Mouse (Mus musculus) thymus, postnatal 14 days (tissue): ENCODE measurements around the gene Lmo1.
A peak's percentile ranks its signal among the peaks of the same experiment; 100 is the strongest.
"Not testable (repeated sequence)": the region's sequence is repeated elsewhere in the genome, so short reads cannot be mapped to it uniquely, and the experiment has no call there.

Experiments used
- DNase-seq: peaks from one replicate; pipeline ENCODE4 v3.0.0; 2021

Lmo1 gene

DNA sequence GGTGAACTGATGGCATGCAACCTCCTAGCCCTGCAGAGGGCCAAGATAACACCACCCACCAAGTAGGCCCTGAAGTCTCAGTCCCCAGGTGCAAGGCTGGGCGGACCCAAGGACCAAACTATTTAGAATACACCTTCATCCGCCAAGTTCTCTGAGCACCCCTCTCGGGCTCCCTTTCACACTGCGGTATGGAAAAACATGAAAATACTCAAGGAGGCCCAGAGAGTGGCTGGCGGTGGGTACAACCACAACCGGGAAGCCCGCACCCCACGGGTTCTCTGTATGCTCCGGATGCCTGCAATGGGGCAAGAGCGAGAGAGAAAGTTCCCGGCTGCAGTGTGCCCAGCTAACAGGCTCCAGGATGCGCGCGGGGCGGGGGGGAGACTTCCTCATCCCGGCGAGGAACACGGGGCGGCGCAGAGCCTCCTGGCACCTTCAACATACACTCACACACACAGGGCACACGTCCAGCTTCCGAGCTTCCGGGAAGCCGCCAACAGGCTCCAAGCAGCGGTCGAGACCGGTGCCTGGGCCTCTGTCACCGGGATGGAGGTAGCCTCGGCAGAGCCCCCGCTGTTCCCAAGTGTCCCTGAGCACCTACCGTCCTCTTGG is 564 bp downstream of the Lmo1 start:
- no peak for DNase-seq

GRCm38 (mm10) chr7:109171874-109172273 is 3.1 kb downstream of the Lmo1 start:
- no peak for DNase-seq

DNA sequence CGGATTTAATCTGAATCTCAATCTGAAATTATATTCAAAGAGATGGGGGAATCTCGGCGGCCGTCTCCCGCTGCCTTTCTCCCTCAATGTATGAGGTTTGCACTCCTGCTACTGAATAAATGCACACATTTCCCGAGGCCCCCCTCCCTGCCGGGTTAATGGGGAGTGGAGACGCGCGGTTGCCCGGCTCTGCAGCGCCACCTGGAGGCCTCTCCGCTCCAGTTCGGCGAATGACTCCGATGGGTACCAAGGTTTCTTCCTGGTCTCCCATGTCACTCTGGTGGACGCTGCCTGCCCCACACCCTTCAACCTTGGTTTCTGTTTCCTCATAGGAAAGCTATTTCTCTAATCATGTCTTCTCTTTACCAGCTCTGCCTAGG is 4.6 kb downstream of the Lmo1 start:
- peak; percentile 65 for DNase-seq

- DNase-seq = no peak
Measured at GRCm38 (mm10) chr7:109169505-109170440, 5.2 kb downstream of the Lmo1 start.

DNA sequence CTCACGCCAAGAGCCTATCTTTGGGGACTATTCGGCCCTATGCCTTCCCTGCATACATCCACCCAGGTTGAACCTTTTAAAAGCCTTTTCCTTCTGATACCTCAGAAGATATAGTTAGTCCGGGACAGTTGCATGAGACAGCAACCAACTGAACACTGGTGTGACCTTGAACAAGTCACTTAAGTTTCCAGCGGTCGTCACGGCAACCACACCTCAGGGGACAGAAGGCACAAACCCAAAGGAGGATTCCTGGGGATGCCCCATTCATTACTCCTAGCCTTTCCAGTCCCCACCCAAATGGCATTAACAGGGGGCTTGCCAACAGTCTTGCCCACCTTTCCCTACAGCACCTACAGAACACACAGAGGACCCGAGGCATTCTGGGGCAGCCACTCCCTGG is 6.3 kb downstream of the Lmo1 start:
- DNase-seq = no peak

DNA sequence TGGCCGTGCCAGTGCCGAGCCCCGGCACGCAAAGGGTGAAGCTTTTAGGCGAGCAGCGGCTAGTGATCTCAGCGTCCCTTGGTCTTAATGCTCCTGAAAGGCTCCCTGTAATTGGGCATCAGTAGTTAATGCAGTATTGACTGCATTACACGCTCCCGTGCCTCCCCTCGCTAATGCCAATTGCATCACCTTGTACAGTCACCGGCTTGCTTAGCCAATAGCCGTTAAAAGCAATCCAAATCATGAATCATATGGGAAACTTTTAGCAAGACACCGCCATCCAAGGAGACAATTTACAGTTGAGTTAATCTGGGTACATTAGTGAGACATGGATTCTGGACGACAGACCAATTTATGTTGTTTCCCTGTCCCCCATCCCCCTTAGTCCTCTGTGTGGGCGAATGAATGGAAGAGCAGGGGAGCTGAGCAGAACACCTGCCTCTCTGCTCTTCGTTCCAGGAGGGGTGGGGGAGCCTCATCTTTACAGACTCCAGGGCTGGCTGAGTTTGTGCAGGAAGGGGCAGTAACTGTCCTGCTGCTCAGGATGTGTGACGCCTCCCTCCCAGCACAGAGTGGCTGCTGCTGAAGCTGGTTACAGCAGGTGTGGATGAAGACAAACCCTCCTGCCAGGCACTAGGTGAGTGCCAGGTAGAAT is 8.9 kb downstream of the Lmo1 start:
- DNase-seq = no peak

GRCm38 (mm10) chr7:109154331-109154730 is 20.7 kb downstream of the Lmo1 start:
- DNase-seq = no peak

- no peak for DNase-seq
Measured at GRCm38 (mm10) chr7:109153538-109153937, 21.5 kb downstream of the Lmo1 start.

DNA sequence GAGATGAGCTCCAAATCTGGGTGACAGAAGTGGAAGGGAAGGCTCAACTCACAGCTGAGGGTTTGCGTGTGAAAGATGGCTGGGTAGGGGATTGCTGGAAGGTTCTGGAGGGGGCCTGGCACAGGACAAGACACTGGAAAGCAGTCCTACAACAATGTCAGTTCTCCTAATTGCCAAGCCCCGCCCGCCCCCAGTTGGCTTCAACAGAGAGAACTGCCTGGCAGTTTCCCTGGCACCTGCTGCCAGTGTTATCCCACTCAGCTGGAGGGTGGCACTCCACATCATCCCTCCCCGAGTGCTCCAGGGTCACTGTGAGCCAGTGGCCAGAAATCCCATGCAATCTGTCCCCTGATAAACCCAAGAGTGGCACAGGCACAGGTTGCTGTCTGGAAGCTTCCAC is 23.9 kb downstream of the Lmo1 start:
- DNase-seq = no peak

DNA sequence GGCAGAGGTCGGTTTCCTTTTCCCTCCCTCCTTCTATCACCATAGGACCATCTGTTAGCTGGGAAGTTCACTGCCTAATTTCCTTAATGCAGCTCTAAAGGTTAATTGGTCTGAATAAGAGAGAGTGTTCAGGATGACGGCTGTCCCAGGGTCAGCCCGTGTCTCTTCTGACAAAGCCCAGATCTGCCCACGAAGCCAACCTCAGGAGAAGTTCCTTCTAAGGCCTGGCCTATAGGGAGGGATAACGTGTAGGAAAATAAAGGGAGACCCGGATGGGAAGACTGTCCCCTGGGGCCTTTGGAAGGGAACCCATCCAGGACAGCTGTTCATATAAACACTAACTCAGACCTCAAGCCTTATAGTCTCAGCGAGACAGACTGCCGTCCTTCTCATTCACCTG is 29.8 kb downstream of the Lmo1 start:
- no peak for DNase-seq

- no peak for DNase-seq
Measured at GRCm38 (mm10) chr7:109144705-109145104, 30.3 kb downstream of the Lmo1 start.

- no peak for DNase-seq
Measured at GRCm38 (mm10) chr7:109142564-109142963, 32.4 kb downstream of the Lmo1 start.

DNA sequence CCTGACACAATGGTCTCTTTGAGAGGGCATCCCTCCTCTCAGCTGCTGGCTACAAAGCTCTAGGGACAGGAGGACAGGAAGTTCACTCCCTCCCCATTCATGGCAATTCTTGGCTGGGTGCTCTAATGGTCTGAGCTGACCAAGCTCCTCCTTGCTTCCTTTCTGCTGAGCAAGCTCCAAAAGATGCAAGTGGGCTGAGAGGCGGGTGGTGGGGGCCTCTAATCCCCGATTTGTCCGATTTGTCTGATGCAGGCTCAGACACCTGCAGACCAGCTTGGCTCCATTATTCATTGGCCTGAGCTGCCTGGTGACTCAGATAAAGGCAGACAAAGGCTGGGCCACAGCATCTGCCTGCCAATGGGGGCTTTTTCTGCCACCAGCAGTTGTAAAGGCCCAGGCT is 33.3 kb downstream of the Lmo1 start:
- DNase-seq = no peak

DNA sequence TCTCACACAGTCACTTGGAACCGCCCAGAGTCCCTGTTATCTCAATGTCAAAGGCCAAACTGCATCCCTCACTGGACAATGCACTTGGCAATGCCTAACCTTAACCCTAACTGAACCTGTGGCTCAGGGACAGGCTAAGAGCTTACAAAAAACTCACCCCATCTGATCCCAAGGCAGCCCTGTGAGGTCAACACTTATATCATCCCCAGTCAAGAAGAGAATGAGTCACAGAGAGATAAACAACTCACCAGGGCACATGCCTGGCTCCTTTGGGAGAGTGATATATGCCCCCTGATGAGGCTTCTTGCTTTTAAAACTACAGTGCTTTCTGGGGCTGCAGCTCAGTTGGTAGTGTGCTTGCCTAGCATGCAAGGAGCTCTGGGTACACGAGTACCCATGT is 34.0 kb downstream of the Lmo1 start:
- DNase-seq = no peak

- peak; percentile 70 for DNase-seq
Measured at GRCm38 (mm10) chr7:109139405-109139804, 35.6 kb downstream of the Lmo1 start.

DNA sequence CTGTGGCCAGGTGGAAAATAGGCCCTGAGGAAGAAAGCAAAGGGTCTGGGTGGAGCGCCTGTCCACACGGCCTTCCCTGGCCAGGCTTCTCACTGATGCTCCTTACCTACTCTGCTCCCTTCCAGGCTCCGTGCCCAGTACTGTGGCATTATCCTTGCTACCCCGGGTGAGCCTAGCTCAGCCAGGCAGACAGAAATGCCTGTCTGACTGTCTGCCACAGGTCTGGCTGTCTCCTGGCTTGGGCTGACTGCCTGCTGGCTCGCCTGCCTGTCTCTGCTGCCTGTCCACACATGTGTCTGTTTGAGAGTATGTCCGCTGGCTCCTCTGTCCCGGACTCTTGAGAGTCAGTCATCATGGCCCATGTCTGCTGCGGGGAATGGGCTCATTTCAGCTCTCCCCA is 37.6 kb downstream of the Lmo1 start:
- no peak for DNase-seq

DNA sequence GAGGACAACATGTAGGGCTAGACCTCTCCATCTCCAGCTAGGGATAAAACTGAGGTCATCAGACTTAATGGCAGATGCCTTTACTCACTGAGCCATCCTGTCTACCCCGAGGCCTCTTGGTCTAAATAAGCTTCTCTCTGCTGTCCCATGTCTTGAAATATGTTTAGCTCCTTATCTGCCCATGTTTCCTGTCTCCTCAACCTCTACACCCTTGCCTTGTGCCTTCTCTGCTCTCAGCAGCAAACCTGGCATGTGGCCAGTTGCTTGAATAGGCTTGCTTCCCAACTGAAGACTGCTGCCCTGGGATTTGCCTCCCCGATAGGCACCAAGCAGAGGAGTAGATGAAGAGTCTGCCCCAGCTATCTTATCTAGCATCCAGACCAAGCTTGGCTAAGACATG is 43.4 kb downstream of the Lmo1 start:
- no peak for DNase-seq

GRCm38 (mm10) chr7:109129946-109130686 is 44.9 kb downstream of the Lmo1 start:
- DNase-seq = no peak

GRCm38 (mm10) chr7:109129442-109129841 is 45.6 kb downstream of the Lmo1 start:
- DNase-seq = no peak

DNA sequence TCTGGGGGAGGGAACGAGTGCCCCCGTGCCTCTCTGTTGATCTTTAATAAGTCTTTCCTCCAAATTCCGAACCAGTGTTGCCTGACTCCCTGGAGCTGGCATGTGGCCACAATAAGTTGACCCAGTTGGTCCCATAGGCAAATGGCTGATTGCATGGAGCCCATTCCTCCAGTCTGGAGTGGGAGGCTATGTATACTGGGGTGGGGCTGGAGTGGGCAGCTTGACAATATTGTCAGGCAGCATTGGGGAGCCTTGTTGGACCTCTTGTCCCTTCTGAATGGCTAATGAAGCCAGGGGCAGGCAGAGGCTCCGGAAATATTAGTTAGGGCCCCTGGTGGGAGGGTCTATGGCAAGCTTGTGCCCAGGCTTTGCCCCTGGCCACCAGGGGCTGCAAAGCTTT is 59.1 kb downstream of the Lmo1 start:
- no peak for DNase-seq

- not testable (repeated sequence) for DNase-seq
Measured at GRCm38 (mm10) chr7:109115488-109115887, 59.5 kb downstream of the Lmo1 start.

DNA sequence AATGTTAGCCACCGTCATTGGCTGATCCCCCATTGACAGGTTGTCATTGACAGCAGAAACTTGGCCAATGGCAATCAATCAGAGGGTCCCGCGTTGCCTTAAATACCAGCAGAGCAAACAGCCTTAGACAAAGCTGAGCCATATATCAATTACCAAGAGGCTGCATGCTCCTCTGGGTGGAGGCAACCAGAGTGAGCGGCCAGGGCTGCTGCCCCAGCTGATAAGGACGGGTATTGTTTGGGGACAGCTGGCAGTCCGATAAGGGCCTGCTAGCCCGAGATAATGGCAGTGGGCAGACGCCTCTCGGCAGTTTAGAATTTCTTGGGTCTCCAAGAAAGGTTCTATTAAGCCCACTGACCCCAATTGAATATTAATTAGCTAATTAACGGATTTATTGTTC is 60.1 kb downstream of the Lmo1 start:
- DNase-seq = no peak

DNA sequence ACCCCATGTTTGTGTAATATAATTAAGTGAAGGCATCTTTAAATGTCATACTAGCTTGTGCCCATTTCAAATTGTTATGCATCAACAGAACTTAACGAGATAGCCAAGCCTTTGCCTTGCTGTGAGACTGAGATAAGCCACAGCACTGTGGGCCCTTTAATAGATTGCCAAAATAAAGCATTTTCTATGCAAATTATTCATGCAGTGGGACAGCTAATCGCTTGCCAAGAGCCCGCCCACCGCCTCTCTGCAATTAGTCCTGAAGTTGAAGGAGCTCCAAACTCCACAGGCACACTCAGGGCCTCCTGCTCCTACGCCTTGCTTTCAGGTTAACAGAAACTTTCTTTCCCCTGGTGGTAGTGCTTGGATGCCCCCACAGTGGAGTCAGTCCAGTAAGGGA is 64.0 kb downstream of the Lmo1 start:
- DNase-seq = no peak
